Mouse (Mus musculus) heart, adult 10 weeks (tissue): Measurements from ENCODE around the gene Slc16a11. TPM values are rescaled to one million over a fixed set of nuclear protein-coding genes. Genes with fewer than 3 reads are reported as not detected.

ENCODE experiments used
- polyA plus RNA-seq: library from polyadenylated mRNA; stranded (reverse); fragments of 350-450 nt; fragmentation: Illumina TruSeq; extraction: RNeasy Lipid Tissue Mini Kit (QIAGEN cat#74804); gene quantifications from one replicate; pipeline ENCODE4 v1.2.3, GENCODE M21; 2014; ENCODE audit warnings: low read depth, low replicate concordance

Slc16a11 gene
- polyA plus RNA-seq: 0.71 TPM

GRCm38 (mm10) chr11:70212423-70212822 is at the start of gene Slc16a11:
TSS of gene Slc16a11 (plus strand) at chr11:70212752.

GRCm38 (mm10) chr11:70220731-70221602 is 8.4 kb downstream of the Slc16a11 start, which contains the start of gene Slc16a13:
TSS of gene Slc16a13 (minus strand) at chr11:70221064.

DNA sequence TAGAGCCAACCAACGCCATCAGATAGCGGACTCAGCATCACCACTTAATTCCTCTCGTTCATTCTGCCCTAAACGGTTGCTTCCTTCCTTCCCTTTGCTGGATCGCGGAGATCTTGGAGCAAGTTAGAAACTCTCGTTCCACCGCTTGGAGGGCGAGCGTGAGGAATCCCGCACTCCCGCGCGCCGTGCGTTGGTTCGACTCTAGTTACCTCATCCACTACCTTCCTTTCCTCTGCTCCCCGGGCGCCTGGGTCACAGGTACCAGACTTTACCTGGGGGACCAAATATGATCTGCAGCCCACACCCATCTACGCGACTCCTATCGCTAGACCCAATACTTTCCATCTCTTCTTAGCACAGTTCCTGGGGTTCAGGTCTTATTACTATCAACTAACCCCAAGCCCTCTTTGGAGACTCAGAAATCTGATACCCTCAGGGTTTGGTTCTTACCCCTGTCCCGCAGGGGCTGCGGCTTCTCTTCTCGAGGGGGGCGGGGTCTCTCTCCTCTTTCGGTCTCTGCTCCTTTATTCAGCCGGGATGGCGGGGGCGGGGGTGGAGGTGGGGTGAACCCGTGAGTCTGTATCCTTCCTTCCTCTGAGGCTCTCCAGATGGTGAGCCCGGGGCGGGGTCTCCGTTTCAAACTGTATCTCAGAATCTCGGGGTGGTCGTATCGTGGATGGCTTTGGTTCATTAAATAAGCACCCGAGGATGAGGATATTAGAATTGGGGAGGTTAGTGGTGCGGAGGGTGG is 16.9 kb downstream of the Slc16a11 start, which contains the start of gene Bcl6b:
Gene Bcl6b (minus strand): TSS at position 539 of the 751 bp plus-strand sequence.

GRCm38 (mm10) chr11:70237457-70238167 is 25.1 kb downstream of the Slc16a11 start, which contains the start of gene 0610010K14Rik:
TSS of gene 0610010K14Rik (minus strand) at chr11:70237914.

DNA sequence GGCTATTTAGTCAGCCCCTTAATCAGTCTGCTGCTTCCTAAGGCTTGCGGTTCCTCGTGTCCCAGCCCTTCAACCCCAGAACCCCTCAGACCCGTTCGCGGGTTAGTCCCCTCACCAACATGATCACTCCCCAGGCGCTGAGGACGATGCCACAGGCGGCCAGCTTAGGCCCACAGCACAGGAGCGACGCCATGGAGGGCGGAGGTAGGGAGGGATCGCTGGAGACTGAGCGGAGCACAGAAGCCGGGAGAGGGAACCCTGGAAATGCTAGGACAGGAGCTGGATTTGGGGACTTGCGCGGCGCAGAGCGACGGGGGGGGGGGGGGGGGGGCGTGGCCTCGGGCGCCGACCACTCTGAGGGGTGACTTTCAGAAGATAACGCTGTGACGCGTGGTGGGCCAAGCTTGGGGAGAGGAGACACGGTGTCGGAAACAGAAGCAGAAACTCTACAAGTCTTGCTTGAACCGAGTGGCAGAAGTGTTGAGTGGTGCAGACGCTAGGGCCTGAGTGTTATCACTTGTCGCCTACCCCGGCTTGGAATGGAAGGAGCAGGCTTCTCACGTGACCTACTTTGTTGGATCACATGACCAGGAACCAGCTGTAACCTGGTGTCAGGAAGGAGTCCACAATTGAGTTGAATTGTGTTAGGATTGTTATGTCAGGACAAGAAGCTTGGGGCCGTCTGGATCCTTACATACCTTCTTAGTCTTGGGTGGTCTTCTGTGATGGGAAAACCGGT is 27.2 kb downstream of the Slc16a11 start, which contains the start of the genes Gm21988 and Rnasek:
Gene Gm21988 (minus strand): TSS at position 290 of the 739 bp plus-strand sequence.
Gene Rnasek (minus strand): TSS at position 302 of the 739 bp plus-strand sequence.

DNA sequence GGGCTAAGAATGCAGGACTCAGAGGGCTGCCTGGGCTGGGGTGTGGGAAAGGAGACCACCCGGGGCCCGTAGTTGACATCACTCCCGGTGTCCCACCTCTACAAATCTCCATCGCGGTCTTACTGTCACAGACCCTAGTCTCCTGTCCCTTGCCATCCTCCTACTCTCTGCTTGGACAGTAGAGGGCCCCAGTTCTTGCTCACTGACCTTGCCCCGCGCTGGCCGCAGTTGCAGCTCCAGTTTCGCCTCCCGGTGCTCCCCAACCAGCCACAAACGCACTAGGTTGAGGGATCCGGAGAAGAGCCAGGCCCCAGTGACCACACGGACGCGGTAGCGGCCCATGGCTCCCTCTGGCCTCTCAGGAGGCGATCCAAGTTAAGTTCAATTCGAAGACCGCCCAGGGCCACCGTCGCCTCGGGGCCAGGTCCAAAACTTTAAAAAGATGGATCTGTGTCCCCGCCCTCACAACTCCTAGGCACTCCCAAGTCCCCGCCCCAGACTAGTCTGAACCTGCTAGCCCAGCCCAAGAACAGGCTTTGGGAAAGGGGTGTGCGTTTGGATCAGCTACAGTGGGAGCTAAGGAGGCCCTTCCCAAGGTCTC is 42.5 kb downstream of the Slc16a11 start, which contains the start of gene Alox12:
Gene Alox12 (minus strand): TSS at position 423 of the 601 bp plus-strand sequence.

Other genes with a start within 250 kb of the Slc16a11 start
- gene Cldn7, start 248.0 kb upstream of the Slc16a11 start, polyA plus RNA-seq: 0.58 TPM
- 146 TPM for gene Ctdnep1, start 231.6 kb upstream of the Slc16a11 start, polyA plus RNA-seq
- 52.8 TPM for gene Elp5, start 230.2 kb upstream of the Slc16a11 start, polyA plus RNA-seq
- 418 TPM for gene Gabarap, start 221.6 kb upstream of the Slc16a11 start, polyA plus RNA-seq
- gene Phf23, start 217.0 kb upstream of the Slc16a11 start, polyA plus RNA-seq: 25.3 TPM
- gene Dvl2, start 212.2 kb upstream of the Slc16a11 start, polyA plus RNA-seq: 5.6 TPM
- 1,086 TPM for gene Acadvl, start 197.3 kb upstream of the Slc16a11 start, polyA plus RNA-seq
- gene Dlg4, start 195.8 kb upstream of the Slc16a11 start, polyA plus RNA-seq: 3.2 TPM
- 0.50 TPM for gene Asgr1, start 158.7 kb upstream of the Slc16a11 start, polyA plus RNA-seq
- gene Asgr2, start 120.1 kb upstream of the Slc16a11 start, polyA plus RNA-seq: 0.68 TPM
- 16.8 TPM for gene Mgl2, start 82.4 kb upstream of the Slc16a11 start, polyA plus RNA-seq
- gene Clec10a, start 56.6 kb upstream of the Slc16a11 start, polyA plus RNA-seq: 7.1 TPM
- gene Slc16a13, start 8.3 kb downstream of the Slc16a11 start, polyA plus RNA-seq: 3.4 TPM
- gene Bcl6b, start 17.0 kb downstream of the Slc16a11 start, polyA plus RNA-seq: 15.9 TPM
- gene 0610010K14Rik, start 25.2 kb downstream of the Slc16a11 start, polyA plus RNA-seq: 37.6 TPM
- 4.5 TPM for gene Gm21988, start 27.1 kb downstream of the Slc16a11 start, polyA plus RNA-seq
- 154 TPM for gene Rnasek, start 27.1 kb downstream of the Slc16a11 start, polyA plus RNA-seq
- 4.5 TPM for gene Alox12, start 42.6 kb downstream of the Slc16a11 start, polyA plus RNA-seq
- gene Alox12e, start 109.9 kb downstream of the Slc16a11 start, polyA plus RNA-seq: not detected
- gene Alox15, start 139.3 kb downstream of the Slc16a11 start, polyA plus RNA-seq: 0.84 TPM
- 13.6 TPM for gene Pelp1, start 197.3 kb downstream of the Slc16a11 start, polyA plus RNA-seq
- 15.8 TPM for gene Arrb2, start 219.9 kb downstream of the Slc16a11 start, polyA plus RNA-seq
- gene Med11, start 239.2 kb downstream of the Slc16a11 start, polyA plus RNA-seq: 9.5 TPM
- 2.3 TPM for gene Zmynd15, start 246.7 kb downstream of the Slc16a11 start, polyA plus RNA-seq
- 12.2 TPM for gene Cxcl16, start 247.2 kb downstream of the Slc16a11 start, polyA plus RNA-seq